Mouse (Mus musculus): ENCODE results near the gene Mael. TPM values are rescaled to one million over a fixed set of nuclear protein-coding genes. Genes with fewer than 3 reads are reported as not detected.

Mael gene
- polyA plus RNA-seq, 1 experiment from 2014 or later, result 0.13 TPM

DNA sequence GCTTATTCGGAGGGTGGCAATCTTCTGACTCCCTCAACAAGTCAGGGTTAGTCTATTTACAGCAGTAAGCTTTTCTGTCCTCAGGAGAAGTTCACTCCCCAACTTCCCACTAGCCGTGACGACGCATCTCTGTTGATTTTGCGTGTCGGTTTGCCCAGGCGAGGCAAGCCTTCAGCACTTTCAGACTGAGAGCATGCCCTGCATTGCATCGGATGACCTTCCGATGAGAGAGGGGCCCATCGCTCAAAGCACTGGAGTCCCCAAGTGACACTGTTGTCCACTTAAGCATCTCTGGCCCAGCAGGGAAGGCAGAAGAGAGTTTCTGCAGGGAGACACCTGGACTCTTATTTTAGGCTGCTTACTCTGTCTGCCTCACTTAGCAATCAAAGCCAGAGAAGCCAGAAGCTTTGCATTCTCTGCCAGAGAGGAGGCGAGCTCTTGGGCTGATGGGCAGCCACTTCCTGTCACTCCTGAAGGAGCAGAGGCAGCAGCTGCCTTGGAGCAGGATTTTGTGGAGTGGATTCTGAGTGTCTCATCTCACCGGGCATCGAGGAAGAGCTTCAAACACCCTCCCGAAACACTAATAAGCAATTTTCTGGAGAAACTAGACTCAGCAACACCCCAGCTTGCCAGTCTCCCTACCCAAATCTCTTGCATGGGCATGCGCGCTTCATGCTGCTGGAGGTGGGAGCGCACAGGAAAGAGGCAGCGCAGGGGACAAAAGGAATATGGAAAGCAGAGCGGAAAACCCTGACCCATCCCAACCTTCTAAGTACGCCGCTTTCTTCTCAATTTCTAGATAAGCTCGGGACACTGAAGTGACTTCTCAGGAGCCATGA is 53.9 kb downstream of the Mael start:
- H3K4me1 ChIP-seq (ENCODE audit: control insufficient read depth, insufficient read depth, low read length), result peaks cover 3% of the 10 kb centered on the region; the same call in 1 of the 2 replicates
- no peak overlapping the region for H3K4me2 ChIP-seq (ENCODE audit: low read depth, low read length)
- H3K36me3 ChIP-seq (ENCODE audit: control insufficient read depth, insufficient read depth), result no peaks in the 10 kb centered on the region
- H3K27me3 ChIP-seq (ENCODE audit: control insufficient read depth, insufficient read depth, low read length), result no peaks in the 10 kb centered on the region
- H3K4me3 ChIP-seq (ENCODE audit: low read length), result no peak overlapping the region
- no peak for ATAC-seq (replicated peaks; ENCODE audit: extremely low read depth, insufficient read depth, low FRiP score)
- no peaks in the 10 kb centered on the region; the same call in 1 of the 2 replicates for H3K9me3 ChIP-seq (replicated peaks; ENCODE audit: control insufficient read depth, low read length)
- no peak overlapping the region for H3K9ac ChIP-seq (ENCODE audit: low read length)
- no peak overlapping the region for H3K27ac ChIP-seq (ENCODE audit: low read length)
- 60% methylated on average over 22 of the region's 22 CpGs for WGBS

DNA sequence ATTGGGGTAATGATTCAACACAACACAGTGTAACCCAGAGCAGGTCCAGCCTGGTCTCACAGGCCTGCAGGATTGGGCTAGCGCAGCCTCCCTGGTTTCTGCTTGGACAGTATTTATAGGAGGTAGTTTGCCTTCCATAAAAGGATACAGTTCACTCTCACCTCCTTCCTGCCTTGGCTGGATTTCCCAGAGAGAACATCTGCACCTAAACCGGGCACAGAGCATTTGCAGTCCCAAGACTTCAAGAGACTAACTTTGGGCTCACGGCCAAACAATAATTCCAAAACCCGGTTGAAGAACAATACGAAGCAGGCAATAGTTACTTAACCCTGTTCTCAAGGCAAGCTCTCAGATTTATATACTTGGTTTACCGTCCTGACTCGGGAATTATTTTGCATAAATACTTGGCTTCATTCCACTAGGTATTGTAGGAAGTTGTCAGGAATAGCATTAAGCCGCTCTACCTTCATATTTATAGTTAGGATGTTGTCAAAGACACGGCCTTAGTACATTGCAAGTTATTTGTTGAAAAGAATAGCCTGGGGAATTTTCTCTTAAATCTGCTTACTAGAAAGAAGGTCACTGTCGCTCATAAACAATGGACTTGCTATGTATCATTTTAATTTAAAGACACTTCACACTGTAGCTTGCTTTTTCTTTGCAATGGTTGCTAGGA is 55.5 kb downstream of the Mael start:
- 39% methylated on average over 10 of the region's 10 CpGs for WGBS
- Histone ChIP-seq H3K4me3 (ENCODE audit: low read length) (no peak overlapping the region), H3K9ac (ENCODE audit: low read length) (no peak overlapping the region), H3K36me3 (ENCODE audit: control insufficient read depth, insufficient read depth) (no peaks in the 10 kb centered on the region), H3K4me2 (ENCODE audit: low read depth, low read length) (peak overlapping the region; percentile 20; the same call in 1 of the 2 replicates), H3K27ac (ENCODE audit: low read length) (peak overlapping the region; percentile 1; the same call in 1 of the 2 replicates), H3K9me3 (replicated peaks; ENCODE audit: control insufficient read depth, low read length) (no peaks in the 10 kb centered on the region; the same call in 1 of the 2 replicates), H3K27me3 (ENCODE audit: control insufficient read depth, insufficient read depth, low read length) (no peaks in the 10 kb centered on the region), H3K4me1 (ENCODE audit: control insufficient read depth, insufficient read depth, low read length) (peaks cover 3% of the 10 kb centered on the region; the same call in 1 of the 2 replicates)
- no peak; the same call in 1 of the 2 replicates for ATAC-seq (replicated peaks; ENCODE audit: extremely low read depth, insufficient read depth, low FRiP score)

DNA sequence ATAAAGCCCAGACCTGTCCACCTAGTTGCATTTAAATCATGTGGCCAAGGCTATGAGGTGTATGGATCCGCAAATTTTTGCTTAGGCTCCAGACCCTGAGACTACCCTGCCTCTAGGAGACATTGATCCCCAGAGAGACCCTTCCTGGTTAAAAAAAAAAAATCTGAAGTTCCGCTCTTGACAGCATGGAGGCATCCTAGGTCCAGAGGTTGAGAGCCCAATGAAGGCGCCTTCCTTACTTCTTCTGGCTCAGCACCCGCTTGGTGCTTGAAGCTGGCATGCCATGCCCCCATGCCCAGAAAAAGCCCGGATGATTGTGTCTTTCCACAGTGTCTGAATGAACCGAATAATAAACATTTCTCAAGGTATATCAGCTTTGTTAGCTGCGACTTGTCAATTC is 57.0 kb downstream of the Mael start:
- Histone ChIP-seq H3K36me3 (ENCODE audit: control insufficient read depth, insufficient read depth) (no peaks in the 10 kb centered on the region), H3K27ac (ENCODE audit: low read length) (no peak overlapping the region), H3K9me3 (replicated peaks; ENCODE audit: control insufficient read depth, low read length) (no peaks in the 10 kb centered on the region), H3K27me3 (ENCODE audit: control insufficient read depth, insufficient read depth, low read length) (no peaks in the 10 kb centered on the region), H3K4me1 (ENCODE audit: control insufficient read depth, insufficient read depth, low read length) (peaks cover 3% of the 10 kb centered on the region; the same call in 1 of the 2 replicates), H3K9ac (ENCODE audit: low read length) (no peak overlapping the region), H3K4me3 (ENCODE audit: low read length) (no peak overlapping the region), H3K4me2 (ENCODE audit: low read depth, low read length) (no peak overlapping the region)
- ATAC-seq (replicated peaks; ENCODE audit: extremely low read depth, insufficient read depth, low FRiP score), result no peak
- 86% methylated on average over 7 of the region's 7 CpGs for WGBS

DNA sequence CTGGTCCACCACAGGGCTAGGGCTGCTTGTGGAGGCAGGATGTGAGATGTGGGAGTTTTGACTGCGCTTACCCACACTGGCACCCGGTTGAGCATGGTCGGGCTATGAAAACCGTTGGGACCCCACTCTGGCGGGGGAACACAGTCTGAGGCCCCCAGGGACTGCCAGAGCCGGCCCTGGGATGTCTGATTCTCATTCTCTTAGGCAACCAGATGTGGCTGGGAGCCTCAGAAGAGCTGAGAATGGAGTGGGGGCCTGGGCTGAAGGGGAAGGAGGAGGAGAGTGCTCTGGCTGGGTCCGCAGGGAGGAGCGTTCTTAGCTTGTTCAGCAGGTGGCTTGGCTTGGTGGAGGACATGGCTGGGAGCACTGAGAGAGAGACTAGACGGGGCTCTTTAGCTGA is 64.9 kb downstream of the Mael start:
- H3K9ac ChIP-seq (ENCODE audit: low read length), result no peak overlapping the region
- ATAC-seq (replicated peaks; ENCODE audit: extremely low read depth, insufficient read depth, low FRiP score), result no peak
- H3K4me2 ChIP-seq (ENCODE audit: low read depth, low read length), result no peak overlapping the region
- H3K4me1 ChIP-seq (ENCODE audit: control insufficient read depth, insufficient read depth, low read length), result no peaks in the 10 kb centered on the region
- H3K27me3 ChIP-seq (ENCODE audit: control insufficient read depth, insufficient read depth, low read length), result no peaks in the 10 kb centered on the region; the same call in 1 of the 2 replicates
- H3K27ac ChIP-seq (ENCODE audit: low read length), result no peak overlapping the region
- no peaks in the 10 kb centered on the region for H3K36me3 ChIP-seq (ENCODE audit: control insufficient read depth, insufficient read depth)
- H3K4me3 ChIP-seq (ENCODE audit: low read length), result no peak overlapping the region
- H3K9me3 ChIP-seq (replicated peaks; ENCODE audit: control insufficient read depth, low read length), result no peaks in the 10 kb centered on the region
- WGBS, result 68% methylated on average over 9 of the region's 9 CpGs

DNA sequence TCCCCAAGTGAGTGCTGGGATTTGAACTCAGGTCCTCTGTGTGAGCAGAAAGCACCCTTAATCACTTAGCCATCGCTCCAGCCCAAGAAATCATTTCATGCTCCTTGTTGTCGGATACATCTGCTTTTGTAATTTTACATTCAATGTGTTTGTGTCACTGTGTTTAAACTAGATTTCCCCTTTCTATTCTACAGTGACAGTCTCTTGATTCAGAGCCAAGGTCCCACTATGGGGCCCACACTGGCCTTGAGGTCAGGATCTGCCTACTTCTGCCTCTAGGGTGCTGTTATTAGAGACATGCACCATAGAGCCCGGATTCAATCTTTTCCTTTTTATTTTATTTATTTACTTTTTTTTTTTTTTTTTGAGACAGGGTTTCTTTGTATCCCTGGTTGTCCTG is 65.6 kb downstream of the Mael start:
- Histone ChIP-seq H3K4me2 (ENCODE audit: low read depth, low read length) (no peak overlapping the region), H3K27me3 (ENCODE audit: control insufficient read depth, insufficient read depth, low read length) (no peaks in the 10 kb centered on the region; the same call in 1 of the 2 replicates), H3K4me1 (ENCODE audit: control insufficient read depth, insufficient read depth, low read length) (no peaks in the 10 kb centered on the region), H3K27ac (ENCODE audit: low read length) (no peak overlapping the region), H3K36me3 (ENCODE audit: control insufficient read depth, insufficient read depth) (no peaks in the 10 kb centered on the region), H3K9ac (ENCODE audit: low read length) (no peak overlapping the region), H3K9me3 (replicated peaks; ENCODE audit: control insufficient read depth, low read length) (no peaks in the 10 kb centered on the region), H3K4me3 (ENCODE audit: low read length) (no peak overlapping the region)
- ATAC-seq (replicated peaks; ENCODE audit: extremely low read depth, insufficient read depth, low FRiP score), result no peak
- 76% methylated on average over 3 of the region's 3 CpGs for WGBS

DNA sequence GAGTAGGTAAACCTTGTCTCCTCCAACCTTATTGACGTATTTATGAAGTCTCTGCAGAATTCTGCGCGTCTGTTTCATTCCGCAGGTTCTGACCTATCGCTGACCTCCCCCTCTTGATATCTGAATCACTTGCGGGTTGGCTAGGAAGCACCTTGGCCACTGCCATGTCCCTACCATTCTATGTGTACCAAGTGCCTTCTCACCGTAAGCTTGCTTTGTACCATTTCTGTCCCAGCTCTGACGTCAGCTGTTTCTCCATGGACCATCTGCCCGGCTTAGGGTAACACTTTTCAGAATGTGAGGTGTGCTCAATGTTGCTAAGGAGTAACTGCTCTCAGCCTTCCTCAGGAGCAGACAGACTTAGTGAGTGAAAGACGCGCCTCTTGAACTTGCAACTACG is 67.7 kb downstream of the Mael start:
- 84% methylated on average over 12 of the region's 12 CpGs for WGBS
- ATAC-seq (replicated peaks; ENCODE audit: extremely low read depth, insufficient read depth, low FRiP score), result no peak
- no peak overlapping the region for H3K9ac ChIP-seq (ENCODE audit: low read length)

DNA sequence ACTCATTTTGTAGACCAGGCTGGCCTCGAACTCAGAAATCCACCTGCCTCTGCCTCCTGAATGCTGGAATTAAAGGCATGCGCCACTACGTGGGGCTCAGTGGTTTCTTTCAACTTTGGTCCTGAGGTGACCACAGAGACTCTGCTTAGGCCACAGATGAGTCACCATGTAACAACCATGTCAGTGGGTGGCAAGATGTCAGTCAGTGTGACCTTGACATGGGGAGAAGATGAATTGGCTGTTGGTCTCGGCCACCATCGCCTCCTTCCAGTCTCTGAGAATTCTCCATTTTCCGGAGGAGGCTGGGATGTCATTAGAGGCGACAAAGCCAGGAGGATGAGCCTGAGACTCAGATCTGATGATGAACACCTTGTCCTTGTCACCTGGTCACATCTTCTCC is 68.8 kb downstream of the Mael start:
- H3K9ac ChIP-seq (ENCODE audit: low read length), result no peak overlapping the region
- 84% methylated on average over 7 of the region's 7 CpGs for WGBS
- H3K9me3 ChIP-seq (replicated peaks; ENCODE audit: control insufficient read depth, low read length), result no peaks in the 10 kb centered on the region
- H3K4me1 ChIP-seq (ENCODE audit: control insufficient read depth, insufficient read depth, low read length), result no peaks in the 10 kb centered on the region
- no peaks in the 10 kb centered on the region for H3K36me3 ChIP-seq (ENCODE audit: control insufficient read depth, insufficient read depth)
- no peaks in the 10 kb centered on the region; the same call in 1 of the 2 replicates for H3K27me3 ChIP-seq (ENCODE audit: control insufficient read depth, insufficient read depth, low read length)
- no peak overlapping the region for H3K27ac ChIP-seq (ENCODE audit: low read length)
- H3K4me3 ChIP-seq (ENCODE audit: low read length), result no peak overlapping the region
- no peak overlapping the region for H3K4me2 ChIP-seq (ENCODE audit: low read depth, low read length)
- ATAC-seq (replicated peaks; ENCODE audit: extremely low read depth, insufficient read depth, low FRiP score), result no peak

More for the DNA sequence above, 67.7 kb downstream of the Mael start:
- no peak overlapping the region for H3K27ac ChIP-seq (ENCODE audit: low read length)
- no peak overlapping the region for H3K4me3 ChIP-seq (ENCODE audit: low read length)
- no peaks in the 10 kb centered on the region for H3K9me3 ChIP-seq (replicated peaks; ENCODE audit: control insufficient read depth, low read length)
- no peaks in the 10 kb centered on the region; the same call in 1 of the 2 replicates for H3K27me3 ChIP-seq (ENCODE audit: control insufficient read depth, insufficient read depth, low read length)
- no peak overlapping the region for H3K4me2 ChIP-seq (ENCODE audit: low read depth, low read length)
- H3K4me1 ChIP-seq (ENCODE audit: control insufficient read depth, insufficient read depth, low read length), result no peaks in the 10 kb centered on the region
- H3K36me3 ChIP-seq (ENCODE audit: control insufficient read depth, insufficient read depth), result no peaks in the 10 kb centered on the region

DNA sequence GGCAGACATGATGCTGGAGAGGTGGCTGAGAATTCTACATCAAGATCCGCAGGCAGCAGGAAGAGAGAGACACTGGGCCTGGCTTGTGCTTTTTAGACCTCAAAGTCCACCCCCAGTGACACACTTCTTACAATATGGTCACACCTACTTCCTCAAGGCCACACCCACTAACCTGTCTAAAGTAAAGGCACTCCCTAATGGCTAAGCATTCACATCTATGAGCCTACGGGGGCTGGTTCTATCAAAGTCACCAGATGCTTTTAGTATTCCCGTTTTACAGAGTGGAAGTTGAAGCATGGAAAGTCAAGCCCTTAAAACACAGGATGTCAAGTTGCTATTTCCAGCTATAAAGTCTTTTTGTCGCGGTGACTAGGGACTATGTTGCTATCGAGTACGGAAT is 70.5 kb downstream of the Mael start:
- H3K4me1 ChIP-seq (ENCODE audit: control insufficient read depth, insufficient read depth, low read length), result no peaks in the 10 kb centered on the region
- H3K9ac ChIP-seq (ENCODE audit: low read length), result no peak overlapping the region
- no peaks in the 10 kb centered on the region for H3K9me3 ChIP-seq (replicated peaks; ENCODE audit: control insufficient read depth, low read length)
- no peak overlapping the region for H3K4me3 ChIP-seq (ENCODE audit: low read length)
- H3K27me3 ChIP-seq (ENCODE audit: control insufficient read depth, insufficient read depth, low read length), result no peaks in the 10 kb centered on the region; the same call in 1 of the 2 replicates
- 88% methylated on average over 7 of the region's 7 CpGs for WGBS
- no peak for ATAC-seq (replicated peaks; ENCODE audit: extremely low read depth, insufficient read depth, low FRiP score)
- H3K4me2 ChIP-seq (ENCODE audit: low read depth, low read length), result no peak overlapping the region
- no peaks in the 10 kb centered on the region for H3K36me3 ChIP-seq (ENCODE audit: control insufficient read depth, insufficient read depth)
- no peak overlapping the region for H3K27ac ChIP-seq (ENCODE audit: low read length)

DNA sequence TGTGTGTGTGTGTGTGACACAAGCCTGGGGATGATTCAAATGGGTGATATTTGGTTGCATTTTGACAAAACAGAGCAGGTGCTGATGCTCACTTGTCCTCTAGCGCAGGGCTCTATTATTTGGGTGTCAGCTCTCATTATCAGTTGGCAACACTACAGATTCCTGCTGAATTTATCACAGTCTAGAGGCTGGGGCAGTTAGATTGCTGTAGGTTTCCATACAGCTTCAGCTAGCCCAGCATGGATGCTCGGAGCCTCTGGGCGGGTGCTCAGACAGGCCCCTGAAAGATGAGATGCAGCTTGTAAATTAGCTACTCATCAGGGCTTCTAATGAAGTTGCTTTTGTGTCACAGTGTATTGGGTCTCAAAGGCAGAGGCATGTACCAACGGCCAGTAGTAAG is 71.1 kb downstream of the Mael start:
- no peak for ATAC-seq (replicated peaks; ENCODE audit: extremely low read depth, insufficient read depth, low FRiP score)
- H3K4me2 ChIP-seq (ENCODE audit: low read depth, low read length), result no peak overlapping the region
- 77% methylated on average over 4 of the region's 4 CpGs for WGBS

More for the DNA sequence above, 71.1 kb downstream of the Mael start:
- Histone ChIP-seq H3K36me3 (ENCODE audit: control insufficient read depth, insufficient read depth) (no peaks in the 10 kb centered on the region), H3K27ac (ENCODE audit: low read length) (no peak overlapping the region), H3K9me3 (replicated peaks; ENCODE audit: control insufficient read depth, low read length) (no peaks in the 10 kb centered on the region), H3K9ac (ENCODE audit: low read length) (no peak overlapping the region), H3K4me3 (ENCODE audit: low read length) (no peak overlapping the region), H3K4me1 (ENCODE audit: control insufficient read depth, insufficient read depth, low read length) (no peaks in the 10 kb centered on the region), H3K27me3 (ENCODE audit: control insufficient read depth, insufficient read depth, low read length) (no peaks in the 10 kb centered on the region; the same call in 1 of the 2 replicates)
